Mouse (Mus musculus) T-helper 17 cell (primary cell): ENCODE results near the gene Apbb2.

Source experiments
- in situ Hi-C, 2 experiments: fragments of 300-600 bp; cut with MboI, MseI; formaldehyde crosslinking; loops; 1 replicate in 1 of 2; 2 replicates in 1 of 2; pipeline ENCODE4 v1.15.1; 2025; ENCODE audit warnings: high pct_unique_total_duplicates in 2 of 2

The Apbb2 gene

GRCm38 (mm10) chr5:66603746-66604145, 14.8 kb downstream of the Apbb2 start:
- in situ Hi-C loops: no loop called here

- in situ Hi-C loops: no loop called here
These were observed 15.4 kb downstream of the Apbb2 start for GRCm38 (mm10) chr5:66603223-66603622.

GRCm38 (mm10) chr5:66602287-66602820, 16.2 kb downstream of the Apbb2 start:
- in situ Hi-C loops: no loop called here

GRCm38 (mm10) chr5:66600415-66600814, 18.2 kb downstream of the Apbb2 start:
- in situ Hi-C loops: no loop called here

GRCm38 (mm10) chr5:66599888-66600287, 18.7 kb downstream of the Apbb2 start:
- in situ Hi-C loops: no loop called here

- in situ Hi-C loops: no loop called here
These were observed 22.3 kb downstream of the Apbb2 start for GRCm38 (mm10) chr5:66596296-66596695.

GRCm38 (mm10) chr5:66594881-66595280, 23.7 kb downstream of the Apbb2 start:
- in situ Hi-C loops: no loop called here

- in situ Hi-C loops: no loop called here
These were observed 32.3 kb downstream of the Apbb2 start for GRCm38 (mm10) chr5:66586236-66586745.

- in situ Hi-C loops: no loop called here
These were observed 35.6 kb downstream of the Apbb2 start for GRCm38 (mm10) chr5:66583019-66583406.

- in situ Hi-C loops: no loop called here
These were observed 36.1 kb downstream of the Apbb2 start for GRCm38 (mm10) chr5:66582281-66583018.

GRCm38 (mm10) chr5:66579066-66579465, 39.5 kb downstream of the Apbb2 start:
- in situ Hi-C loops: no loop called here

GRCm38 (mm10) chr5:66576299-66576698, 42.3 kb downstream of the Apbb2 start:
- in situ Hi-C loops: no loop called here

GRCm38 (mm10) chr5:66575148-66575547, 43.4 kb downstream of the Apbb2 start:
- in situ Hi-C loops: no loop called here

- in situ Hi-C loops: no loop called here
These were observed 45.3 kb downstream of the Apbb2 start for GRCm38 (mm10) chr5:66573266-66573665.

- in situ Hi-C loops: no loop called here
These were observed 46.3 kb downstream of the Apbb2 start for GRCm38 (mm10) chr5:66572086-66572855.

- in situ Hi-C loops: no loop called here
These were observed 47.9 kb downstream of the Apbb2 start for GRCm38 (mm10) chr5:66570709-66571108.

GRCm38 (mm10) chr5:66569141-66569801, 49.3 kb downstream of the Apbb2 start:
- in situ Hi-C loops: no loop called here

- in situ Hi-C loops: no loop called here
These were observed 50.6 kb downstream of the Apbb2 start for GRCm38 (mm10) chr5:66568002-66568401.

- in situ Hi-C loops: no loop called here
These were observed 51.2 kb downstream of the Apbb2 start for GRCm38 (mm10) chr5:66567424-66567823.

GRCm38 (mm10) chr5:66559591-66560175, 58.9 kb downstream of the Apbb2 start:
- in situ Hi-C loops: no loop called here

- in situ Hi-C loops: no loop called here
These were observed 60.5 kb downstream of the Apbb2 start for GRCm38 (mm10) chr5:66558094-66558493.

GRCm38 (mm10) chr5:66553933-66554332, 64.7 kb downstream of the Apbb2 start:
- in situ Hi-C loops: no loop called here
